Mouse (Mus musculus): ENCODE data around the gene Epb41. TPM values are rescaled to one million over a fixed set of nuclear protein-coding genes. Genes with fewer than 3 reads are reported as not detected.

Gene Epb41
- total and polyA plus RNA-seq, 2 experiments from 2014 or later = 36.5 to 65.0 TPM

- TF ChIP-seq CTCF (IDR thresholded peaks at IDR 0.05; ENCODE audit: low read depth) = peak; percentile 77
- Histone ChIP-seq H3K9ac (no peak overlapping the region), H3K4me3 (ENCODE audit: low read depth, low read length) (no peak overlapping the region), H3K9me3 (ENCODE audit: low read length) (no peaks in the 10 kb centered on the region), H3K4me2 (ENCODE audit: low read depth) (no peak overlapping the region), H3K36me3 (ENCODE audit: insufficient read depth) (no peaks in the 10 kb centered on the region), H3K27ac (ENCODE audit: low read depth, low read length) (no peak overlapping the region), H3K27me3 (ENCODE audit: insufficient read depth, low read length) (peaks cover 80% of the 10 kb centered on the region), H3K4me1 (ENCODE audit: insufficient read depth) (no peaks in the 10 kb centered on the region)
- DNase-seq = peak; percentile 56
- peak; percentile 47; the same call in 1 of the 2 replicates for ATAC-seq
- 9% methylated on average over 15 of the region's 15 CpGs for WGBS
These were observed 158.7 kb downstream of the Epb41 start for GRCm38 (mm10) chr4:131916425-131916824.

GRCm38 (mm10) chr4:131915821-131916328 lies 159.2 kb downstream of the Epb41 start:
- Histone ChIP-seq H3K36me3 (ENCODE audit: insufficient read depth) (no peaks in the 10 kb centered on the region), H3K27me3 (ENCODE audit: insufficient read depth, low read length) (peaks cover 75% of the 10 kb centered on the region), H3K4me3 (ENCODE audit: low read depth, low read length) (no peak overlapping the region), H3K4me2 (ENCODE audit: low read depth) (peak overlapping the region; percentile 52; the same call in 1 of the 2 replicates), H3K4me1 (ENCODE audit: insufficient read depth) (no peaks in the 10 kb centered on the region), H3K9me3 (ENCODE audit: low read length) (no peaks in the 10 kb centered on the region), H3K9ac (no peak overlapping the region), H3K27ac (ENCODE audit: low read depth, low read length) (no peak overlapping the region)
- ATAC-seq (no peak), DNase-seq (no peak)
- no peak for TF ChIP-seq CTCF (IDR thresholded peaks at IDR 0.05; ENCODE audit: low read depth)
- WGBS = 34% methylated on average over 13 of the region's 13 CpGs

DNA sequence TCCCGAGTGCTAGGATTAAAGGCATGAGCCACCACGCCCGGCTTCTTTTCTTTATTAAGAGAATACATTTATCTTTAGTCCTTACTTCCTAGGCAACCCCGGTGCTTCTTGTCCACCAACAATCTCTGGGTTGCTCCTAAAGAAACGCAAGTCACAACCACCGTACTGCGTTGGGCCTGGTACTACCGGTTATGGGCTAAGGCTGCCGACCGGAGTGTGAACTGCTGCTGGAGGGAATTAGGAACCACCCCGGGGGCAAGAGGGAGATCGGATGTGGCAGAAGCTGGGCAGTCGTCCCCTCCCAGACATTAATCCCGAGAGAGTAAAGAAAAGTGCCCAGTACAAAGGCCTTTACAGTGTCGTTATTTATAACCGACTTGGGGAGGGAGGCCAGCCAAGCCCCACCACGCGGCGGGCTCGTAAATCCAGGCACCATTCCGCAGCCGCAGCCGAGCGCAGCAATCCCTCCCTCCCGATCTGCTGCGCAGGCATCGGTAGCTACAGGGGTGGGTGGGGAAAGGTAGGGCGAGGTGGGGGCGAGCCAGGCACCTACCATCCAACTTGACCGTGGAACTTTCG lies 160.1 kb downstream of the Epb41 start:
- peak overlapping the region; percentile 29 for H3K4me3 ChIP-seq (ENCODE audit: low read depth, low read length)
- no peaks in the 10 kb centered on the region for H3K36me3 ChIP-seq (ENCODE audit: insufficient read depth)
- no peak overlapping the region for H3K27ac ChIP-seq (ENCODE audit: low read depth, low read length)
- H3K9me3 ChIP-seq (ENCODE audit: low read length) = no peaks in the 10 kb centered on the region
- peak; percentile 54 for DNase-seq
- H3K4me1 ChIP-seq (ENCODE audit: insufficient read depth) = no peaks in the 10 kb centered on the region
- peak overlapping the region; percentile 36; the same call in 1 of the 2 replicates for H3K9ac ChIP-seq
- 3% methylated on average over 31 of the region's 31 CpGs for WGBS
- ATAC-seq = no peak
- TF ChIP-seq CTCF (IDR thresholded peaks at IDR 0.05; ENCODE audit: low read depth) = no peak
- H3K4me2 ChIP-seq (ENCODE audit: low read depth) = peak overlapping the region; percentile 52
- peaks cover 66% of the 10 kb centered on the region for H3K27me3 ChIP-seq (ENCODE audit: insufficient read depth, low read length)

- Histone ChIP-seq H3K36me3 (ENCODE audit: insufficient read depth) (no peaks in the 10 kb centered on the region), H3K4me3 (ENCODE audit: low read depth, low read length) (no peak overlapping the region), H3K9me3 (ENCODE audit: low read length) (no peaks in the 10 kb centered on the region), H3K4me2 (ENCODE audit: low read depth) (no peak overlapping the region), H3K9ac (no peak overlapping the region), H3K27me3 (ENCODE audit: insufficient read depth, low read length) (peaks cover 59% of the 10 kb centered on the region), H3K27ac (ENCODE audit: low read depth, low read length) (no peak overlapping the region), H3K4me1 (ENCODE audit: insufficient read depth) (no peaks in the 10 kb centered on the region)
- peak; percentile 42 for ATAC-seq
- 23% methylated on average over 9 of the region's 9 CpGs for WGBS
- TF ChIP-seq CTCF (IDR thresholded peaks at IDR 0.05; ENCODE audit: low read depth) = no peak
- no peak for DNase-seq
These were observed 161.0 kb downstream of the Epb41 start for GRCm38 (mm10) chr4:131914046-131914643.

DNA sequence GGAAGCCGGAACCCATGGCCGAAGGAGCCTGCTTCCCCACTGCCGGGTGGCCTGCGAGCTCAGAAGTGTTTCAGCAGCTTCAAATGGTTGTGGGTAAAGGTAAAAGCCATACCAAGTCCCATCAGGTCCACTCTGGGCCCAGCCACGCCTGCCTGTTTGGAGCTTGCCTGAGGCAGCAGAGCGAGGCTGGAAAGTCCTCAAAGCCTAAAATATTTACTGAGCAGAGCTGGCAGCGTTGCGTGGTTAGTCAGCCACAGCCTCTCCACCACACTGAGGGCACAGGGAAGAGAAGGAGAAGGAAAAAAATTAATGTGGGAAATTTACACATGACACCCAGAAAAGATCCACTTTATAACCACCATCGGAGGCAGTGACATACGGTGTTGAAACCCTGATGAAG lies 161.6 kb downstream of the Epb41 start:
- TF ChIP-seq CTCF (IDR thresholded peaks at IDR 0.05; ENCODE audit: low read depth) = no peak
- ATAC-seq (no peak), DNase-seq (no peak)
- H3K4me3 ChIP-seq (ENCODE audit: low read depth, low read length) = no peak overlapping the region
- no peaks in the 10 kb centered on the region for H3K9me3 ChIP-seq (ENCODE audit: low read length)
- no peaks in the 10 kb centered on the region for H3K36me3 ChIP-seq (ENCODE audit: insufficient read depth)
- H3K9ac ChIP-seq = no peak overlapping the region
- no peaks in the 10 kb centered on the region for H3K4me1 ChIP-seq (ENCODE audit: insufficient read depth)
- no peak overlapping the region for H3K27ac ChIP-seq (ENCODE audit: low read depth, low read length)
- 52% methylated on average over 10 of the region's 10 CpGs for WGBS
- peaks cover 53% of the 10 kb centered on the region for H3K27me3 ChIP-seq (ENCODE audit: insufficient read depth, low read length)
- no peak overlapping the region for H3K4me2 ChIP-seq (ENCODE audit: low read depth)

- Histone ChIP-seq H3K4me2 (ENCODE audit: low read depth) (no peak overlapping the region), H3K4me1 (ENCODE audit: insufficient read depth) (no peaks in the 10 kb centered on the region), H3K27ac (ENCODE audit: low read depth, low read length) (no peak overlapping the region), H3K4me3 (ENCODE audit: low read depth, low read length) (no peak overlapping the region), H3K36me3 (ENCODE audit: insufficient read depth) (no peaks in the 10 kb centered on the region), H3K9ac (no peak overlapping the region), H3K9me3 (ENCODE audit: low read length) (no peaks in the 10 kb centered on the region), H3K27me3 (ENCODE audit: insufficient read depth, low read length) (peaks cover 36% of the 10 kb centered on the region)
- TF ChIP-seq CTCF (IDR thresholded peaks at IDR 0.05; ENCODE audit: low read depth) = no peak
- ATAC-seq (no peak), DNase-seq (no peak)
- 61% methylated on average over 3 of the region's 5 CpGs for WGBS
These were observed 163.6 kb downstream of the Epb41 start for GRCm38 (mm10) chr4:131911521-131911920.

DNA sequence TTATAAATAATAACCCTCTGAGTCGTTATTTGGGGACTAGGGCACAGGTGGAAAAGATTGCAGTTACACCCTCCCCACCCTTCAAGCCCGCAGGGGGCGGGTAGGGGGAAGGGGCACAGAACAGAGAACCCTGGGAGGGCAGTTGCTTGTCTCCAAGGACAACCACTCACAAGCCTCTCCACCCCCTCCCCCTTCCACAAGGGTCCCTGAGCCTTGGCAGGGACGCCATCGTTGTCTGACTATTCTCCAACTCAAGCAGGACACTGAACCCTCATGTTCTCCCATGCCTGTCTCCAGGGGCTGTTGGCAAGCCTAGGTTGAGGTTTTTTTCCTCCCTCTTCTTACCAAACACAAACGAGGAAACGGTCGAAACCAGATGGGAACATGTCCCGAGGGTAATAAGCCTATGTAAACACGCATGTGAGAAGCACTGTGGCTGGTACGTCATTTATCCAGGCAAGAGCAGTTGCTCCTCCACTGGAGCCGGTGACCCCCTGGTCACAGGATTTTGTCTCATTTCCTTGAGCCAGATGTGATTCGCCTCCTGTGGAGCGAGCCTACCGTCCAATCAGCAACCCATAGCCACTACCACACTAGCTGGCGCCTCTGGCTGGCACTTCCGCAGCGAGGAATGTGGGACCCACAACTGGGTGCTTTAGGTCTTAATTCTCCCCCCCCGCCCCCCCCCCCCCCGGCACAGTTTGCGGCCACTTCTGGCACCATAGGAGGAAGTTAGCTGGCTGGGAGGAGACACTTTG lies 164.7 kb downstream of the Epb41 start:
- Histone ChIP-seq H3K27ac (ENCODE audit: low read depth, low read length) (no peak overlapping the region), H3K27me3 (ENCODE audit: insufficient read depth, low read length) (peaks cover 26% of the 10 kb centered on the region), H3K4me2 (ENCODE audit: low read depth) (0 out of 2 replicates have a peak overlapping the region, but pooled peaks have one; percentile 8), H3K9me3 (ENCODE audit: low read length) (no peaks in the 10 kb centered on the region), H3K4me3 (ENCODE audit: low read depth, low read length) (no peak overlapping the region), H3K36me3 (ENCODE audit: insufficient read depth) (no peaks in the 10 kb centered on the region), H3K9ac (no peak overlapping the region), H3K4me1 (ENCODE audit: insufficient read depth) (no peaks in the 10 kb centered on the region)
- no peak for TF ChIP-seq CTCF (IDR thresholded peaks at IDR 0.05; ENCODE audit: low read depth)
- ATAC-seq (no peak), DNase-seq (no peak)
- WGBS = 23% methylated on average over 18 of the region's 21 CpGs
